Mouse (Mus musculus) urinary bladder, postnatal 36 days (tissue): Measurements from ENCODE around the gene Pspn.

Source experiments
- DNase-seq, 2 experiments: peaks; one replicate each; pipeline ENCODE4 v3.0.0; 2022; ENCODE audit warnings: low spot score in 2 of 2, mixed read lengths in 1 of 2

Gene Pspn

GRCm38 (mm10) chr17:56999968-57000609, at the start of gene Pspn:
Gene Pspn, minus strand, starts transcription at chr17:57000018.
- DNase-seq = no peak

- no peak for DNase-seq
These were observed 49.0 kb upstream of the Pspn start for GRCm38 (mm10) chr17:57048816-57049215.

- DNase-seq = no peak
These were observed 47.6 kb upstream of the Pspn start for GRCm38 (mm10) chr17:57047406-57047805.

GRCm38 (mm10) chr17:57041554-57041953, 41.7 kb upstream of the Pspn start, which contains the start of gene Slc25a41:
Gene Slc25a41, minus strand, starts transcription at chr17:57041654.
- DNase-seq = no peak

- no peak for DNase-seq
These were observed 39.2 kb upstream of the Pspn start for GRCm38 (mm10) chr17:57038978-57039377.

- DNase-seq = no peak
These were observed 33.0 kb upstream of the Pspn start for GRCm38 (mm10) chr17:57032854-57033253.

- DNase-seq = peak; percentile 99
These were observed 32.0 kb upstream of the Pspn start for GRCm38 (mm10) chr17:57031661-57032420.

GRCm38 (mm10) chr17:57030931-57031660, 31.3 kb upstream of the Pspn start, which contains the start of gene Khsrp:
Gene Khsrp, minus strand, starts transcription at chr17:57031522.
- no peak for DNase-seq

GRCm38 (mm10) chr17:57029691-57030090, 29.9 kb upstream of the Pspn start:
- no peak for DNase-seq

- no peak for DNase-seq
These were observed 27.7 kb upstream of the Pspn start for GRCm38 (mm10) chr17:57027471-57027870.

- no peak for DNase-seq
These were observed 21.1 kb upstream of the Pspn start for GRCm38 (mm10) chr17:57020960-57021359.

- DNase-seq = no peak
These were observed 19.9 kb upstream of the Pspn start for GRCm38 (mm10) chr17:57019693-57020092.

- DNase-seq = no peak
These were observed 12.5 kb upstream of the Pspn start for GRCm38 (mm10) chr17:57012245-57012795.

- peak; percentile 82 to 91 for DNase-seq
These were observed 11.7 kb upstream of the Pspn start, which contains the start of the genes Gtf2f1 and Gm17949 for GRCm38 (mm10) chr17:57011236-57012141. Gene Gtf2f1, minus strand, starts transcription at chr17:57011288. Gene Gm17949, plus strand, starts transcription at chr17:57011469.

GRCm38 (mm10) chr17:57010911-57011235, 11.1 kb upstream of the Pspn start:
- DNase-seq = no peak

GRCm38 (mm10) chr17:57007137-57007905, 7.5 kb upstream of the Pspn start:
- no peak for DNase-seq

GRCm38 (mm10) chr17:57003994-57004393, 4.2 kb upstream of the Pspn start:
- DNase-seq = no peak

GRCm38 (mm10) chr17:57001228-57001627, 1.4 kb upstream of the Pspn start:
- DNase-seq = no peak

- DNase-seq = no peak
These were observed 404 bp downstream of the Pspn start for GRCm38 (mm10) chr17:56999414-56999813.

- peak; percentile 92 to 96 for DNase-seq
These were observed 2.7 kb downstream of the Pspn start, which contains the start of gene Alkbh7 for GRCm38 (mm10) chr17:56997029-56997667. Gene Alkbh7, plus strand, starts transcription at chr17:56997339.
